Mouse (Mus musculus) neural tube, embryonic 15.5 days (tissue): ENCODE measurements at regions not wholly inside any gene's neighbourhood (a gene's known extent, or its start where the extent isn't known, plus 50 kb on each side); places are given as distances from the start of the nearest gene placed in this dataset.

ENCODE experiments used
- ATAC-seq: fragments of 200-750 bp; cut with Nextera tagmentation; 2 replicates; pipeline ENCODE4 v1.8.0; 2017; ENCODE audit warnings: mild to moderate bottlenecking, moderate TSS enrichment, moderate library complexity; ENCODE audit not compliant: low FRiP score
- H3K27ac ChIP-seq: fragments of 300-500 bp; sonication (generic); replicated peaks from 2 replicates; pipeline ENCODE4 v1.5.1; 2015; ENCODE audit warnings: mild to moderate bottlenecking, inconsistent platforms
- H3K27me3 ChIP-seq: fragments of 300-500 bp; sonication (generic); replicated peaks from 2 replicates; pipeline ENCODE4 v1.6.1; 2015; ENCODE audit warnings: inconsistent platforms
- H3K36me3 ChIP-seq: fragments of 300-500 bp; sonication (generic); 2 replicates; pipeline ENCODE4 v1.6.1; 2015; ENCODE audit warnings: inconsistent platforms
- H3K4me1 ChIP-seq: fragments of 300-500 bp; sonication (generic); 2 replicates; pipeline ENCODE4 v1.6.1; 2015; ENCODE audit warnings: inconsistent platforms
- H3K4me2 ChIP-seq: fragments of 300-500 bp; sonication (generic); 2 replicates; pipeline ENCODE4 v1.6.1; 2015; ENCODE audit warnings: inconsistent platforms, mild to moderate bottlenecking, moderate library complexity
- H3K4me3 ChIP-seq: fragments of 300-500 bp; sonication (generic); replicated peaks from 2 replicates; pipeline ENCODE4 v1.5.1; 2015; ENCODE audit warnings: mild to moderate bottlenecking, inconsistent platforms
- H3K9ac ChIP-seq: fragments of 300-500 bp; sonication (generic); replicated peaks from 2 replicates; pipeline ENCODE4 v1.6.1; 2015; ENCODE audit warnings: mild to moderate bottlenecking, inconsistent platforms
- H3K9me3 ChIP-seq: fragments of 300-500 bp; sonication (generic); replicated peaks from 2 replicates; pipeline ENCODE4 v1.6.1; 2016; ENCODE audit warnings: inconsistent platforms
- WGBS: fragments of 180-500 bp; shearing (Covaris S2); methylation state at CpG from one replicate; pipeline ENCODE4 v1.1.7; 2015; ENCODE audit warnings: mixed read lengths; 5-methylcytosine and 5-hydroxymethylcytosine counted together

DNA sequence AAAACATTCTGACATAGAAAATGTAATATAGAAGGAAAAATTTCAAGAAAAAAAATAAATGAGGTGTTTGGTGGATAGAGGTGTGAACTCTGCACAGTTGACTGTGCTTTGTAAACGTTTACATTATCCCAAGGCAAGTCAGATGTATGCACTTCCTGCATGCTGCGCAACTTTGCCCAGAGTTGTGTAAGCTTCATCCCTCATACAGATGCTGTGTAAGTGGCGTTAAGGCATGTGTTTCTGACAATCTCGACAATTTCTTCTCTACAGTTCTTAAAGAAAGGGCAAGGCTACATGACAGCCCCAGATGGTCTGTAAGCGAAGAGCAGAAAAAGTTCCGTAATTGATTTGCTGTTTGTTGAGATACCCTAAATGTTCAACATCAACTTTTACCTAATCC, 476.6 kb upstream of the Pitx2 start:
- Histone ChIP-seq H3K4me3 (no peak overlapping the region), H3K36me3 (no peaks in the 10 kb centered on the region), H3K9ac (no peak overlapping the region), H3K27ac (no peak overlapping the region), H3K9me3 (no peaks in the 10 kb centered on the region), H3K4me1 (no peaks in the 10 kb centered on the region), H3K27me3 (no peaks in the 10 kb centered on the region), H3K4me2 (no peak overlapping the region)
- no peak for ATAC-seq
- WGBS = 80% methylated on average over 6 of the region's 6 CpGs

DNA sequence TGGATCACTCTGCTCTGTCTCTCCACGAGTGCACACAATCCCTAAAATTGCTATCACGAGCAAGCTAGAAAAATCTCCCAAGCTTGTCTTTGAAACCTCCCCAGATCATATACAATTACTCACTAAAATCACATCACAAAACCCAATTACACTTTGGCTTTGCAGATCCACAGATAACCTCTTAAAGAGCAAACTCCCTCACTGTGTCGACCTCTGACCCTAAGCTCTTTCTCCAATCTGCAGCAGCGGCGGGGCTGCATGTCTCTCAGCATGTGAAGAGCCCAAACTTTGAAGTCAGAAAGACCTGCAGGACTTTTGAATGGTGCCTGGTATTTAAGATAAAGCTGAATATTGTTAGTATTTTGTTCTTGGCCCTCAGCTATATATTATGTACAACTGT, 479.4 kb upstream of the Pitx2 start:
- no peak overlapping the region for H3K9ac ChIP-seq
- H3K27ac ChIP-seq = no peak overlapping the region
- H3K27me3 ChIP-seq = no peaks in the 10 kb centered on the region
- H3K4me3 ChIP-seq = no peak overlapping the region
- no peak for ATAC-seq
- 63% methylated on average over 5 of the region's 5 CpGs for WGBS
- no peaks in the 10 kb centered on the region for H3K9me3 ChIP-seq
- no peaks in the 10 kb centered on the region for H3K4me1 ChIP-seq
- H3K4me2 ChIP-seq = no peak overlapping the region
- no peaks in the 10 kb centered on the region for H3K36me3 ChIP-seq

DNA sequence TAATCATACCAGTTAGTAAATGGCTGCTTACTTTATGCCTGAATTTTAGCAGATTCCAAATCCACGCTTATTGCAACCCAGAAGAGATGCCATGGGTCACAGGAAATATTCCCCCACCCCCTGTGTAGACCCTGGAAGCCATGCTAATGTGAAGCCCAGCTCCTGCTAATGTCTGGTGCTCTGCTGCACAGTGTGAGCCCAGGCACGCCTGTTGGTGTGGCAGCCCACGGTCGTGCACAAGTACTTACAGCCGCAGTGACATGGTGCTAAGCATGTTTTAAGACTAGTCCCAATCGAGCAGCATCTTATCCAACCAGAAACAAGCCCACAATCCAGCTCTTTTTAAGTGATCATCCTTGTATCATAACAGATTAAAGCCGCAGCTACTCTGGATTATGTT, 480.5 kb upstream of the Pitx2 start:
- Histone ChIP-seq H3K4me1 (no peaks in the 10 kb centered on the region), H3K27ac (no peak overlapping the region), H3K4me2 (no peak overlapping the region), H3K27me3 (no peaks in the 10 kb centered on the region), H3K9me3 (no peaks in the 10 kb centered on the region), H3K36me3 (no peaks in the 10 kb centered on the region), H3K9ac (no peak overlapping the region), H3K4me3 (no peak overlapping the region)
- no peak for ATAC-seq
- 78% methylated on average over 7 of the region's 7 CpGs for WGBS

- 86% methylated on average over 3 of the region's 3 CpGs for WGBS
- Histone ChIP-seq H3K36me3 (no peaks in the 10 kb centered on the region), H3K9ac (no peak overlapping the region), H3K4me3 (no peak overlapping the region), H3K27ac (no peak overlapping the region), H3K4me1 (no peaks in the 10 kb centered on the region), H3K9me3 (no peaks in the 10 kb centered on the region), H3K27me3 (no peaks in the 10 kb centered on the region), H3K4me2 (no peak overlapping the region)
- ATAC-seq = no peak
Observed at GRCm38 (mm10) chr3:128707270-128707669, 492.4 kb upstream of the Pitx2 start.

GRCm38 (mm10) chr3:128668468-128669127, 531.1 kb upstream of the Pitx2 start:
- H3K27me3 ChIP-seq = no peaks in the 10 kb centered on the region
- WGBS = 40% methylated on average over 8 of the region's 8 CpGs
- peak overlapping the region; percentile 19 for H3K4me2 ChIP-seq
- no peaks in the 10 kb centered on the region for H3K9me3 ChIP-seq
- no peaks in the 10 kb centered on the region for H3K36me3 ChIP-seq
- no peak overlapping the region for H3K9ac ChIP-seq
- H3K4me1 ChIP-seq = no peaks in the 10 kb centered on the region
- no peak overlapping the region for H3K4me3 ChIP-seq
- H3K27ac ChIP-seq = no peak overlapping the region
- ATAC-seq = peak; percentile 69; the same call in 1 of the 2 replicates

DNA sequence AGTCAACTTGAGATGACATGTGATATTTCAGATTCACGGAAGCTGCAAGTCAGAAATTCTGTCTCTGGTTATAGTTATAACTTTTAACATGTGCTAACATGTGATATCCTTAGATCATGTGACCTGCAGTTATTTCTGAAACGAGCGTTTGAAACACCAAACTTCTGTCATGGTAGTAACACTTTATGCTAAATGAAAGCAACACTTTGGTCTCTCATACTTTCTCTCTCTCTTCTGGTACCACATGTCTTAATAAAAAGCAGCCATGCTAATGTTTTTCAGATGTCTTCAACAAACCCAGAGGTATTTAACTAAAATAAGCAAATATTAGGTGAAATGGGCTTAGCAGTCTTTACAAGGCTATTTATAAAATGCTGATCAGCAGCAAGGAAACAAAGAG, 534.5 kb upstream of the Pitx2 start:
- Histone ChIP-seq H3K9ac (no peak overlapping the region), H3K27me3 (no peaks in the 10 kb centered on the region), H3K4me3 (no peak overlapping the region), H3K27ac (no peak overlapping the region), H3K36me3 (no peaks in the 10 kb centered on the region), H3K4me2 (no peak overlapping the region), H3K4me1 (no peaks in the 10 kb centered on the region), H3K9me3 (no peaks in the 10 kb centered on the region)
- no peak for ATAC-seq
- WGBS = 85% methylated on average over 3 of the region's 3 CpGs

DNA sequence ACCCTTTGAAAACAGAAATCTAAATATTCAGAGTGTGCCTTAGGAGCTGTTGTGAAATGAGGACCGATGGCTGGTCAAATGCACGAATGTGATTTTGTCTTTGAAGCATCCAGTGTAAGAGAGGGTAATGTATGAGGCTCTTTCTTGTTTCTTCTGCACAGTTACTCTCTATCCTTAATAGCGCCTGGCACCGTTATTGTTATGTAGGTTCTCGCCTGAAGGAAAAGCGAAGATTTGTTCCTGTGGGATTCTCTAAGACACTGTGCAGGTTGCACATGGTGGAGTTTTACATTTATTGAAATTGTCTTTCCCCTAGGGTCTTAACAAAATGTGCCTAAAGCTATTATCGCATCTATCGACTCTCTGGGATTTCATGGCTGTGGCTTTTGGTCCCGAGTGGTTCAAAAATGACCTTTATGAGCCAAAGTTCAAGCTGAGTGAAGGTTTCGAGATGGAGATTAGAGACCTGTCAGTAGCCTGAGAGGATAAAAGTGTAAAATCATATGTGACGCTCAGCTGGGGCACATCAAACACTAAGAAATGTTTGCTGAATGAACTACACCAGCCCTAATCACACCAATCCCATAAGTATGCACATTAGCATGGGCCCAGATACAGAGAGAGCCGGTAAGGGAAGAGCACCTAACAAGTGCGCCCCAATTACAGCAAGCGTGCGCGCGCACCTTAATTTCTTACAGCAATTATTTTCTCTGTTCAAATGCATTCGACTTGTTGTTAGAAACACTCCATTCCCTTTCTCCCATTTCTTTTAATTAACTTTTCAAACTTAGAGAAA, 562.5 kb upstream of the Pitx2 start:
- ATAC-seq = peak; percentile 77
- no peak overlapping the region for H3K27ac ChIP-seq

DNA sequence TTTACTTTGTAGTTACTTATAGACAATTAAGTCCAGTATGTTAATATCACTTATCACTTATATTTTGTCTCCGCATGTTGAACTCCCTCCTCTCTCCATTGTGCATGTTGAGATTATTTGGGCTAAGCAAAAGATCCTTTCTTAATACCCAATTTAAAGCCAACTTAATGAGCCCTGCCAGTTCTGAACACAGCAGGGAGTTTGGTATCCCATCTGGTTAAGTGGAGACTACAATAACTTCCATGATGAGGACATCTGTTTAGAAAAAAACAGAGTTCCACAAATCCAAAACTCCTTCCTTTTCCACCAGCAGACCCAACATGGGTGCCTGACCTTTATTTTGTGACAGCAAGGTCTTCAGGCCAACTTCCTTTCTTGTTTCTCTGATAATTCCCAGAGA, 572.0 kb upstream of the Pitx2 start:
- Histone ChIP-seq H3K9me3 (no peaks in the 10 kb centered on the region), H3K27ac (no peak overlapping the region), H3K4me2 (no peak overlapping the region), H3K36me3 (no peaks in the 10 kb centered on the region), H3K4me3 (no peak overlapping the region), H3K4me1 (no peaks in the 10 kb centered on the region), H3K27me3 (no peaks in the 10 kb centered on the region), H3K9ac (no peak overlapping the region)
- whole genome bisulfite sequencing = 75% methylated on average over 1 of the region's 1 CpGs
- ATAC-seq = no peak

More for the DNA sequence above, 562.5 kb upstream of the Pitx2 start:
- Histone ChIP-seq H3K9me3 (no peaks in the 10 kb centered on the region), H3K4me2 (no peak overlapping the region), H3K4me3 (no peak overlapping the region), H3K36me3 (no peaks in the 10 kb centered on the region), H3K4me1 (no peaks in the 10 kb centered on the region), H3K9ac (no peak overlapping the region), H3K27me3 (no peaks in the 10 kb centered on the region)
- 74% methylated on average over 18 of the region's 18 CpGs for WGBS

- no peaks in the 10 kb centered on the region for H3K36me3 ChIP-seq
- H3K27me3 ChIP-seq = no peaks in the 10 kb centered on the region
- 86% methylated on average over 6 of the region's 6 CpGs for WGBS
- H3K9me3 ChIP-seq = no peaks in the 10 kb centered on the region
- no peak overlapping the region for H3K4me3 ChIP-seq
- H3K4me1 ChIP-seq = no peaks in the 10 kb centered on the region
- H3K27ac ChIP-seq = no peak overlapping the region
- no peak for ATAC-seq
- no peak overlapping the region for H3K4me2 ChIP-seq
- H3K9ac ChIP-seq = no peak overlapping the region
Observed at GRCm38 (mm10) chr3:128616675-128617074, 583.0 kb upstream of the Pitx2 start.

GRCm38 (mm10) chr3:128613657-128614056, 586.0 kb upstream of the Pitx2 start:
- Histone ChIP-seq H3K4me2 (no peak overlapping the region), H3K9ac (no peak overlapping the region), H3K36me3 (no peaks in the 10 kb centered on the region), H3K9me3 (no peaks in the 10 kb centered on the region), H3K4me1 (no peaks in the 10 kb centered on the region), H3K27me3 (no peaks in the 10 kb centered on the region), H3K27ac (no peak overlapping the region), H3K4me3 (no peak overlapping the region)
- WGBS = 83% methylated on average over 9 of the region's 9 CpGs
- ATAC-seq = no peak

DNA sequence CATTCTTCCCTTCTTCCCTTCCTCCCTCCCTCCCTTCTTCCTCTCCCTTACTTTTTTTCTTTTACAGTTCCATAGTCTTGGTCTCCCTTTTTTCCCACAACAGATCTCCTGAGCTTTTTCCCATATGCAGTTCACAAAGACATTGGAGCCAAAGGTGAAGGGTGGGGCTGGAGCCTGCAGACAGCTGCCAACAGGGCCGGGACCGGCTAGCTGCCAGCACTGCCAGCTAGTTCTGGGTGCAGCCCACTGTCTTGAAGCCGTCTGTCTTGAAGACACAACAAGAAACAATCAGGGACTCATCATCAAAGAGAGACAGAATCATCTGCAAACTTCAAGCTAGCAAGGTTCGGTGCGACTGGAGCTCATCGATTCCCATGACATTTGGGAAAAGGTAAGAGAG, 588.9 kb upstream of the Pitx2 start:
- no peak overlapping the region for H3K9ac ChIP-seq
- no peak for ATAC-seq
- no peaks in the 10 kb centered on the region for H3K36me3 ChIP-seq
- no peaks in the 10 kb centered on the region for H3K27me3 ChIP-seq
- H3K9me3 ChIP-seq = no peaks in the 10 kb centered on the region
- no peaks in the 10 kb centered on the region for H3K4me1 ChIP-seq
- 84% methylated on average over 6 of the region's 6 CpGs for WGBS
- no peak overlapping the region for H3K27ac ChIP-seq
- no peak overlapping the region for H3K4me3 ChIP-seq
- H3K4me2 ChIP-seq = no peak overlapping the region

DNA sequence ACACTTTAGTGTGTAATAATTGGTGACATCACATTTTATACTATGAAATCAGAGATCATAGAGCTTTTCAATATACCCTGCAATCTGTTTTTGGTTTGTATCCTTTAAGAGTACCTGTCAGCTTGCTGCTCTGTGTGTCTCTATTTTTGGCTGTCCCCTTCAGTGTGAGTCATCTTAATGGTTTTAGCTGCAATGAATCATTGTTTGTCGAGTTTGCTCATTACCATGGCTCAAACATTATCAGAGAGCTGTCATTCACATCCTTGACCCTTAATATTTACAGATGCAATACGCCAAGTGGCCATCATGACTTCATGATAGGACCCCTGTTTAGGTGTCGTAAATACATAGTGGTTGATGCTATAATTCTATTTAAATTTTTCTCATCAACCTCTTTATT, 591.0 kb upstream of the Pitx2 start:
- Histone ChIP-seq H3K9ac (no peak overlapping the region), H3K27me3 (no peaks in the 10 kb centered on the region), H3K4me3 (no peak overlapping the region), H3K27ac (no peak overlapping the region), H3K4me2 (no peak overlapping the region), H3K36me3 (no peaks in the 10 kb centered on the region), H3K9me3 (no peaks in the 10 kb centered on the region), H3K4me1 (no peaks in the 10 kb centered on the region)
- no peak for ATAC-seq
- WGBS = 79% methylated on average over 3 of the region's 3 CpGs
